Mouse (Mus musculus): Measurements from ENCODE around the gene Hnrnph1. TPM values are rescaled to one million over a fixed set of nuclear protein-coding genes. Genes with fewer than 3 reads are reported as not detected.
A peak's percentile ranks its signal among the peaks of the same experiment; 100 is the strongest.

The Hnrnph1 gene
- total RNA-seq, 2 experiments from 2014 or later, result 321 to 338 TPM

DNA sequence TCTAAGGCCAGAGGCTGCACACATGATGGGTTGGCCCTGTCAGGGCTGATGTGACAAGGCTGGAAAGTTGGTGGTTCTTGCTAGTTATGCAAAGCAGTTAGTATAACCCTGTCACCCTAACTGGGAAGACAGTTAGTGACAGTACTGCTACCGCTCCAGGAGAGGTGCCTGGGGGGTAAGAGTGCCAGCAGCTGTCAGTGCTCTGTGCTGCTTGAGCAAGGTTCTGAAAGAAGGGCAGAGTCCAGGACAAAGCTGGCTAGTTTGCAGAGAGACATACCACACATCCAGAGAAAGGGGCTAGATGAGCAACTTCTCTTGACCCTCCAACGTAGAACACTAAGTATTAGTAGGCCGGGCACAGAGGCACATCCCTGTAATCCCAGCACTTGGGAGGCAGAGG lies 25.7 kb downstream of the Hnrnph1 start:
- DNase-seq (ENCODE audit: low spot score in 2 of 2), result no peak

DNA sequence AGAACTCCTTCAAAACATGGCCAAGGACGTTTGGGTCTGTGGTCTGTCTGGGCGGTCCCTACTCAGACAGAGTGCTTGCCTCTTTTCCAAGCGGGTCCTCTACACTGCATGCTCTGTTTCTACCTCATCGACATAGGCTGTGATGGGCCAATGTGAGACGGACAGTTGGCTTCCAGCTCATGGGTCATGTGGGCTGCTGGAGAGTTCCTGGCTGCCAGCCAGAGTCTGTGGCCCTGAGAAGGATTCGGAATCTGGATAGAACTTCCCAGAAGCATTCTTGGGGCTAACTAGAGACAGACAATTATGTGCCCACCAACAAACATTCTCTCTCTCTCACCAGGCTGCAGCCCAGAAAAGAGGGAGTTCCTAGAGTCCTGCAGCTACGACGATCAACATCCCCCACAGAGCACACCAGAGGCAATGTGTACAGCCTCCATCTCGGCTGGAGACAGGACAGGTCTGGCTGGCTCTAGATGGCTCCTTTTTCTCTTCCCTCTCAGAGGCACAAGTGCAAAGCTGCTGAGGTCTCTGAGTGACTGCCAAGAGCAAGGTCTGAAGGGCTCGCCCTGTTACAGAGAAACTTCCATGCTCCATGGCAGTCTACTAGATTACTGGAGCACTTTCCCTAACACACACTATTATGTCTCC lies 26.7 kb downstream of the Hnrnph1 start:
- peak in 1 of 2 experiments; percentile 38 for DNase-seq (ENCODE audit: low spot score in 2 of 2)

DNA sequence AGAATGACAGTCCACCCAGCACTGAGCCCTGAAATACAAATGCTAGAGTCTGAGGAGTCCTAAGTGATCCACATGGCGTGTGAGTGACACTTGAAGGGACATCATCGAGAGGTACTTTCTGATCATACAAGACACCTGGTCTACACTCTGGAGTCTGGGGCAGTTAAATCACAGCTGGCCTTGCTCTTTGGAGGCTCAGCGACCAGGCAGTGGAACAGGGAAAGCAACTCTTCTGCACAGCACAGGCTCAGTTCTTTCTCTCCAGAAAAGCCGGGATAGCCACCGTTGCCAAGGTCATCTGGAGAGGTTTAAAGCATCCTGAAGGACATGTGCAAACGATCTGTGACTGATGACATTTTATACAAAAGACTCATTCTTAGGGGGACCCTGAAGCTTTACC lies 30.4 kb downstream of the Hnrnph1 start:
- DNase-seq (ENCODE audit: low spot score in 2 of 2), result no peak

DNA sequence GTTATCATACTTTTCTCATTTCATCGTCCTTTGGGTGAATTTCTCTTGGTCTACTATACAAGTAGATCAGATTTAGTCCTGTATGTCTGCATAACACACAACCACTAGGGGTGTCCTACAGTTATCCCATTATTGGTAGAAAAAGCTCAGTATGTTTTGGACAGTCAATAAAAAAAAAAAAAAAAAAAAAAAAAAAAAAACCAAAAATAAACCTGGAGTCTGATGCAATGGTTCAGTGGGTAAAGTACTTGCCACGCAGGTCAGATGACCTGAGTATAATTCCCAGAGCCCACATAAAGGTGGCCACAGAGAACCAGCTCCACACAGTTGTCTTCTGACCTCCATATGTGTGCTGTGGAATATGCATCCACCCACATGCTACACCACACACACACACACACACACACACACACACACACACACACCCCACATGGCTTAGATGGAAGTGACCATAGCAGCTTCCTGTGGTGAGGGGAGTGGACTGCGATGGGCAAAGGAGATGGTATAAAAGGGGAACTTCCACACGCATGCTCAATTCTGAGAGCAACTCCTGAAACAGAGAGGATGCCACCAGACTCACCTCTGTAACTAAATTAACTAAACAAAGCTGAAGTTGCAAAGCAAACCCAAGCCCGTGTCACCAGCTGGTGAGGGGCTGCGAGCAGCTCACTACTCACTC lies 38.9 kb downstream of the Hnrnph1 start:
- DNase-seq (ENCODE audit: low spot score in 2 of 2), result no peak

DNA sequence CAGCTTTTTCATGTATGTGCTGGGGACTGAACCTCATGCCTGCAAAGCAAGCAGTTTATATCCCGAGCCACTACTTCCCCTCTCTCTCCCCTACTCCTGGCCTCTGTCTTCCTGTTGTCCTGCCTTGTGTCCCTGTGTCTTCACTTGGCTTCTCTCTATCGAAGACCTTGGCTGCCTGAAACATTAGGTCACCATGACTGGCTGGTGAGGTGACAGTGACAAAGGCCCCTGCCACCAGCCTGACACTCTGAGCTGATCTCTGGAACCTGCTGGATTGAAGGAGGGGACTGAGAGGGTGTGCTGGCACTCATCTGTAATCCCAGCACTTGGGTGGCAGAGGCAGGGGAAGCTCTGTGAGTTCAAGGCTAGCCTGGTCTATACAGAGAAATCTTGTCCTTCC lies 41.1 kb downstream of the Hnrnph1 start:
- DNase-seq (ENCODE audit: low spot score in 2 of 2), result no peak

DNA sequence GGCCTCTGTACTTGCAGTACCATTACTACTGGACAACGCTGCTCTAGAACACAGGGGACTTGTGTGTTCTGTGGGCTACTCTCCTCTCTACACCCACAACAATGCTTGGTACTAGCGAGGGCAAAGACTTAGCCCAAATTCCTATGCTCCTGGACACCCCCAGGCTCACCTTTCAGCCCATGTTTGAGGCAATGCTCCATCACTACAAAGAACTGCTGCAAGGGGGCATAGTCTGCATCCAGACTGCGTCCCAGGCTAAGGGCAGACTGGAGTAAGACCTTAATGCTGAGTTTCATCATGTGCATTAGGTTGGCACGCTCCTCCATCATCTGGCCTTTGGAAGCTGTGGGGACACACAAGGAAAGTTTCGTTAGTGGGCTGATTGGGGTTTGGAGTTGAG lies 44.7 kb downstream of the Hnrnph1 start:
- no peak for DNase-seq (ENCODE audit: low spot score in 2 of 2)

DNA sequence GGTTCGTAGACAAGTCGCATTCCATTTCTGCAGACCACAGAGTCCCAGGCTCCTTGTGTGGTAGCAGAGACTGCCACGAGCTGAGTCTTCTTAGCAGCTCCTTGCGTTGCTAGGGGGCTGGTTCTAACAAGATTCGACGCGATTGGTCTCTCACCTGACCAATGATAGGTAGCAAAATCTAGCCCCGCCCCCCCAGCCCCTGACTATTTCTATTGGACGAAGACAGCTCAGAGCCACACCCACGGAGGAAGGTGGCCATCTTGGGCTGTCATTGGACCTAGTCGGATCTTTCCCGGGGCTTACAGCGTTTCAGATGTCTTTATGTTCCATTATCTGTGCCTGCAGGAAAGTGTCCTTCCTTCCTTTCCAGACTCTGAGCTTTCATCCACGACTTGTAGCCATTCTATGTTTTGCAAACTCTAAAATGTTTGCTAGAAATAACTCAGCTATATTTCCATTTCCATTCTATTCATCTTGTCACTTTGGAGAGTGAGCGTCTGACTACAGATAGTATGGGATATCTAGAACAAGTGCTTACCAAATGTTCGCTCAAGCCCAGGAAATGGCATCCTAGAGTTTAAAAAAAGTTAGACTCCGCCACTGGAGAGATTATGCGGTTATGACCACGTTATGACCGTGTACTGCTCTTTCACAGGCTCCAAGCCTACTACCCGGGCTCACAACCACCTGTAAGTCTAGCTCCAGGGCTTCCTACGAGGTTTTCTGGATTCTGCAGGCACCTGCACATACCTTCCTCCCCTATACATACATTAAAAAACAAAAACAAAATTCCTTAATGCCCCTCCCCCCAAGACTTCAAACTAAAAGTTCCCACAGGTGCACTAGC lies 45.4 kb downstream of the Hnrnph1 start:
- DNase-seq (ENCODE audit: low spot score in 2 of 2), result peak; percentile 57 to 59

DNA sequence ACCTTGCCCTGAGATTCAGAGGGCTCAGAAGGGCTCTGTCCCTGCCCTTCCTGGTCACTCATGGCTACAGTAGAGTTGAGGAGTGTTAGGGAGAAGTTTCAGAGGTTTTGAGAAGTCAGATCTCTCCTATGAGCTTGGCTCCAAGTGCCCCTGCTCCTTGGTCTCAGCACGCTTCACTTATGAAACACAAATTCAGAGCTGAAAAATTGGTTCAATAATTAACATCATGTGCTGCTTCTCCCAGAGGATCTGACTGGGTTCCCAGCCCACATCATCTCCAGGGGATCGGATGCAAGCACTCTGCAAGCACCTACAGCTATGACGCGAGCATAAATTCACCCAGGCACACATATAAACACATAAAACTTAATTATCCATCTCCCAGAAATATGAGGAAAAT lies 49.3 kb downstream of the Hnrnph1 start:
- DNase-seq (ENCODE audit: low spot score in 2 of 2), result no peak

DNA sequence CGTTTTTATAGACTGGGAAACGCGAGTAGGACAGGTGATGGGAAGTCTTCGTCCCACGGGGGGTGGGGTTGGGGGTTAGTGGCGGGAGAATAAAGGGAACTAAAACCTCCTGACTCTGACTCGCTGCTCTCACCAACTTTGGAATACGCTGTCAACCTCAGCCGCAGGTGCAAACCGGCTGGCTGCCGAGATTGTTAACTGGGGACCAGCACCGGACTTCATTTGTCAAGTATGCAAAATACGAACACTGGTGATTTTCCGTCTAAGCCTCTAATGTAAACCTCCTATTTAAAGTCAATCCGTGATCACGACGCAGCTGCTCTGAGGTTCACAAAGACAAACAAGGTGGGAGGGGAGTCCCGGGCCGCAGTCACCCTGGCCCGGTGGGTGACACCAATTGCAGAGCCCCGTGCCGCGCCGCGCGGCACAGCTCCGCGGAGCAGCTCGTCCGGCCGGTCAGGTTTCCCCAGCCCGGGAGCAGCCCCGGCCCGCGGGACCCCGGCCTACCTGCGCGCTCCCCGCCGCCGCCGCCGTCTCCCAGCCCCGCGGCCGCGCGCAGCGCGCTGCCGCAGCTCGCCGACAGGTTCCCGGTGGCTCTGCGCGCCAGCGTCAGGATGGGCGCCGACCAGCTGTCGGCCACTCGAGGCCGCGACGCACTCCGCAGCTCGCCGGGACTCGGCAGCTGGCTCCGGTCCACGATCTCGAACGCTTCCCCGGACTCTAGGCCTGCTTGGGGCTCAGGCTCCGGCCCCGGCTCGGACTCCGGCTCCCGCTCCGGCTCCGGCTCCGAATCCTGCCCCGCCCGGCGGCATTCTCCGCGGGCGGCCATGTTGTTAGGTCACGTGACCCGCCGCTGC lies 53.7 kb downstream of the Hnrnph1 start, which contains the start of gene Rufy1:
Gene Rufy1 (minus strand): TSS at position 849 of the 857 bp plus-strand sequence.
- DNase-seq (ENCODE audit: low spot score in 2 of 2), result peak; percentile 80 to 87

DNA sequence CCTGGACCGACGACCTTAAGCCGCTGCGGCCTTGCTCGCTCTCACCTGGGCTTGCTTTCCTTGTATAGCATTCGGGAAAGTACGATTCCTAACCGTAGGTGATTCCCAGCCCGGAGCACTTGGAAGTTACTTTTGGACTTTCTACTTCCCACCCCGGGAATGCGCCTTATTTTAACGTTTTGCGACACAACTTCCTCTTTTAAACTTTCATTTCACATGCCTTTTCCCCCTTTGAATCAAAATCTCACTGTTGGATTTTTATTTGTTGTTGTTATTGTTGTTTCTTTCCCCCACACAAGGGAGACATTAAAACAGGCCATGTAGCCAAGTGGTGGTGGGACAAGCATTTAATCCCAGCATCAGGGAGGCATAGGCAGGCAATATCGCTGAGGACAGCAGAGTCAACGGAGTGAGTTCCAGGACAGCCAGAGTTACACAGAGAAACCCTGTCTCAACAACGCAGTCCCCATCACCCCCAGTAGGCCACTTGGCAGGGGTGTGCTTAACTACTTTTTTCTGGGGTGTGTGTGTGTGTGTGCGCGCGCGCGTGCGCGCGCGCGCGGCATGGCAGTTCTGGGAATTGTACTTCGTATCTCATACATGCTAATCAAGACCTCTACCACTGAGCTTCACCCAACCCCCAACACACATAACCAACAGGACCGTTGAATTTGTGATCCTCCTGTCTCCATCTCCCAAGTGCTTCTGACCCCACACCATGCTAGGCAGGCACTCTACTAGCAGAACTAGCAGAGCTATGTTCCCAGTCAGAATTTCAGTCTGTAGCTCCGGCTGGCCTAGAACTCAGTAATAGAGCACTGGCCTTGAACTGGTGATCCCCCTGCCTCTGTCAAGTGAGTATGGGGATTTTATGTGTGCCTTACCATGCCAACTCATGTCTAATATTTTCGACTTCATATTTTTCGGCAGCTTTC lies 54.6 kb downstream of the Hnrnph1 start:
- DNase-seq (ENCODE audit: low spot score in 2 of 2), result peak in 1 of 2 experiments; percentile 13

DNA sequence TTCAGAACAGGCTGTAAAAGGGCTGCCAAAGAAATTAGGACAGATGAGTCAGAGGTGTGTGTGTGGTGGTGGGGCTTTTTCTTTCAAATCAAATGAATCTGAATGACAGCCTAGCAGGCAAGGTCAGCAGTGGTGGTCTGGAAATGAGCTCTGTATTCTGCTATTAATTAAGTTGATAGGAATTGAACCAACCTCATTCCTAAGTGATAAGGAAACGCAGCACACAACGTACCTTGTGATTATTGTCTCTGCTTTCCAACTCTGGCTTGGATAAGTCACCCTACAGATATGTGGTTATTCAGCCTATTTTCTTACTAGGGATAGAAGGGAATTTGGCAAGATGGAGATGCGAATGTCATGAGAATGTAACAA lies 55.3 kb downstream of the Hnrnph1 start:
- no peak for DNase-seq (ENCODE audit: low spot score in 2 of 2)

DNA sequence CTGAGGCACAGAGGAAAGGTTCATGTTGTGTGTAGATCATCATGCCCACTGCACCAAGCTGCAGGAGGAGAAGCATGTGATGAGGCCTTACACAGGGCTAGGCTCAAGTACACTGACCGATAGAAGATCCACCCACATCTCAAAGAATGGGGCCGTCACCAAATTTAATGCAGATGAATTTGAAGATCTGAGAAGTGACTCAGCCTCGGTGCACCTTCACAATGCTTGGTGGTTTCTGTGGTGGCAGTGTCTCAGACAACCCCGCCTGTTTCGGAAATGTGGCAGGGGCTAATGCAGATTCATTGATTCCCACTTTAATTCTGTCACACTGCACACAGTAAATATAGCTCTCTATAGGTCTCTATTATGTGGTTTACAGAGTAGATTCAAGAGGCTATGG lies 56.1 kb downstream of the Hnrnph1 start:
- DNase-seq (ENCODE audit: low spot score in 2 of 2), result no peak

Small RNA genes lying within 50 kb of the gene (microRNA-seq; reads per million reads assigned to microRNA genes)
- 0 reads per million in 2 experiments for gene Mir804

Other genes with a start within 250 kb of the Hnrnph1 start
- gene Tbc1d9b, start 245.6 kb upstream of the Hnrnph1 start, total RNA-seq (2021), result 10 to 100 TPM; 74.0 to 76.4 TPM
- gene Mrnip, start 202.5 kb upstream of the Hnrnph1 start, total RNA-seq (2021), result 10 to 100 TPM; 20.5 to 21.3 TPM
- gene Sqstm1, start 166.2 kb upstream of the Hnrnph1 start, total RNA-seq (2021), result 100 to 1,000 TPM; 302 to 324 TPM
- 100 to 1,000 TPM; 201 to 243 TPM for gene Mgat4b, start 166.1 kb upstream of the Hnrnph1 start, total RNA-seq (2021)
- 10 to 100 TPM in 1 of 2 experiments, 1 to 10 TPM in 1; 9.9 to 15.5 TPM for gene Ltc4s, start 138.4 kb upstream of the Hnrnph1 start, total RNA-seq (2021)
- 10 to 100 TPM in 1 of 2 experiments, 1 to 10 TPM in 1; 9.5 to 10.1 TPM for gene Maml1, start 84.7 kb upstream of the Hnrnph1 start, total RNA-seq (2021)
- 100 to 1,000 TPM; 413 to 414 TPM for gene Canx, start 51.3 kb upstream of the Hnrnph1 start, total RNA-seq (2021)
- not detected for gene Cby3, start 22.5 kb upstream of the Hnrnph1 start, total RNA-seq (2021)
- 10 to 100 TPM; 21.8 to 23.6 TPM for gene Rufy1, start 54.1 kb downstream of the Hnrnph1 start, total RNA-seq (2021)
- 1 to 10 TPM; 7.7 to 9.6 TPM for gene Adamts2, start 225.1 kb downstream of the Hnrnph1 start, total RNA-seq (2021)